Mouse (Mus musculus) kidney, adult 11 months (tissue): ENCODE data around the gene Ago4.
"Not testable (repeated sequence)": the region's sequence is repeated elsewhere in the genome, so short reads cannot be mapped to it uniquely, and the experiment has no call there.

Experiments
- DNase-seq: peaks from one replicate; pipeline ENCODE4 v3.0.0; 2022

Gene Ago4

GRCm38 (mm10) chr4:126532827-126533728 is at the start of gene Ago4:
TSS of gene Ago4 (minus strand) at chr4:126533472.
- DNase-seq: peak; percentile 24

GRCm38 (mm10) chr4:126579077-126579476 is 45.8 kb upstream of the Ago4 start:
- no peak for DNase-seq

GRCm38 (mm10) chr4:126577920-126578319 is 44.6 kb upstream of the Ago4 start:
- no peak for DNase-seq

- DNase-seq: no peak
These were observed 43.0 kb upstream of the Ago4 start for GRCm38 (mm10) chr4:126576281-126576680.

- DNase-seq: no peak
These were observed 36.5 kb upstream of the Ago4 start for GRCm38 (mm10) chr4:126569783-126570182.

- DNase-seq: peak; percentile 24
These were observed 34.0 kb upstream of the Ago4 start for GRCm38 (mm10) chr4:126567243-126567642.

GRCm38 (mm10) chr4:126563798-126564197 is 30.5 kb upstream of the Ago4 start:
- DNase-seq: no peak

- peak; percentile 77 for DNase-seq
These were observed 23.8 kb upstream of the Ago4 start, which contains the start of gene Clspn for GRCm38 (mm10) chr4:126556809-126557711. TSS of gene Clspn (plus strand) at chr4:126556935.

- no peak for DNase-seq
These were observed 21.2 kb upstream of the Ago4 start for GRCm38 (mm10) chr4:126554462-126554861.

- DNase-seq: no peak
These were observed 20.4 kb upstream of the Ago4 start for GRCm38 (mm10) chr4:126553685-126554084.

- no peak for DNase-seq
These were observed 19.8 kb upstream of the Ago4 start for GRCm38 (mm10) chr4:126553105-126553504.

GRCm38 (mm10) chr4:126552136-126552535 is 18.9 kb upstream of the Ago4 start:
- no peak for DNase-seq

- DNase-seq: no peak
These were observed 12.9 kb upstream of the Ago4 start for GRCm38 (mm10) chr4:126546183-126546582.

GRCm38 (mm10) chr4:126545703-126546102 is 12.4 kb upstream of the Ago4 start:
- no peak for DNase-seq

GRCm38 (mm10) chr4:126545016-126545415 is 11.7 kb upstream of the Ago4 start:
- no peak for DNase-seq

GRCm38 (mm10) chr4:126542838-126543237 is 9.6 kb upstream of the Ago4 start:
- DNase-seq: no peak

- DNase-seq: no peak
These were observed 7.3 kb upstream of the Ago4 start for GRCm38 (mm10) chr4:126540487-126541071.

GRCm38 (mm10) chr4:126536865-126537264 is 3.6 kb upstream of the Ago4 start:
- no peak for DNase-seq

GRCm38 (mm10) chr4:126535631-126536030 is 2.4 kb upstream of the Ago4 start:
- DNase-seq: not testable (repeated sequence)

- no peak for DNase-seq
These were observed 428 bp upstream of the Ago4 start for GRCm38 (mm10) chr4:126533729-126534070.

GRCm38 (mm10) chr4:126532292-126532691 is 980 bp downstream of the Ago4 start:
- no peak for DNase-seq

GRCm38 (mm10) chr4:126526828-126527227 is 6.4 kb downstream of the Ago4 start:
- no peak for DNase-seq

GRCm38 (mm10) chr4:126526164-126526563 is 7.1 kb downstream of the Ago4 start:
- DNase-seq: no peak
